Mouse (Mus musculus): ENCODE measurements around the gene Gm11992. TPM values are rescaled to one million over a fixed set of nuclear protein-coding genes. Genes with fewer than 3 reads are reported as not detected.
A peak's percentile ranks its signal among the peaks of the same experiment; 100 is the strongest.

Gm11992 gene
- 1 to 10 TPM in 1 of 2 experiments, under 1 TPM in 1; 0.87 to 1.3 TPM for total RNA-seq (2021)

DNA sequence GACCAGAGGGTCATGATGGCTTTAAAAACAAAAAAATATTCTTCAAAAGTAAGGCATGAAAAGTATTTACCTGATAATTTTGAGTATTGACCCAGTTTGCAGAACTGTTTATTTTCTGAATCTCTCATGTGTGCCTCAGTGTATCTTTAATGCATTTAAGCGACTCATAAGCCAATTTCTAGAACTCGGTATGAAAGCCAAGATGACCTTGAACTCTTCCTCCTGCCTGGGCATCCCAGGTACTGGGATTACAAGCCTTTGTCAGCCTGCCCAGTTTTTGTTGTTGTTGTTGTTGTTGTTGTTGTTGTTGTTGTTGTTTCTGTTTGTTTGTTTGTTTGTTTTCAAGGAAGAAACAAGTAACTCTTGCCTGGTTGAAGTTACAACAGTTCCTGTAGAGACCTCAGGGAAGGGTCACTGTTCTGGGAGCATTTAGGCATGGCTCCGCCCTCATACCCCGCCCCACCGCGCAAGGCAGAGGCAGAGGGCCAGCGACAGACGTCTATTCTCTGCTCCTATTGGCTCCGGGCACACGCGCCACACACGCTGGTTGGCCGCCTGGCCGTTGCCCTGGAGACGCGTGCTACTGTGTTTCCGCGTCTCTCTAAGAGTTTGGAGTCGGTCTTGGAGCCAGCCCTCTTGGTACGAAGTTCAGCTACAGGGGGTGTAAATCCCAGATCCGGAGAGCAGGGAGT, at the start of gene Gm11992:
Gene Gm11992, plus strand, starts transcription at position 584 of the 692 bp plus-strand sequence.
- peak; percentile 77 to 81 for DNase-seq

DNA sequence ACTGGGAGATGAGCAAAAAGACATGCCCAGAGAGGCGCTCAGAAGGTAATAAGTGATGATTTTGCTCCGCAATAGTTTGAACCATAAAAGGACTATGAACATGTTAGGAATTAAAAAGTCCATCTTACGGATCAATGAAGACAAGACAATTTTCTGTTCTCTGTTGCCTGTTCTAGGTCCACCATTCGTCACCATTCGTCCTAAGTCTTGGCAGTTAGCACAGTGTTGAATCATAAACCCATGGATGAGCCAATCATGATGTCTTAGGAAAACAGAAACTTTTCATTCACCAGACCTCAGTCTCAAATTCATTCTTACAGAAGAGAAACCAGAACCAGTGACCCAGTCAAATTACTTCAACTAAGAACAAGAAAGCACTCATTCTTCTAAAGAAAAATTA, 39.6 kb upstream of the Gm11992 start:
- no peak for DNase-seq

- no peak for DNase-seq
Observed at GRCm38 (mm10) chr11:9010416-9010815, 38.0 kb upstream of the Gm11992 start.

DNA sequence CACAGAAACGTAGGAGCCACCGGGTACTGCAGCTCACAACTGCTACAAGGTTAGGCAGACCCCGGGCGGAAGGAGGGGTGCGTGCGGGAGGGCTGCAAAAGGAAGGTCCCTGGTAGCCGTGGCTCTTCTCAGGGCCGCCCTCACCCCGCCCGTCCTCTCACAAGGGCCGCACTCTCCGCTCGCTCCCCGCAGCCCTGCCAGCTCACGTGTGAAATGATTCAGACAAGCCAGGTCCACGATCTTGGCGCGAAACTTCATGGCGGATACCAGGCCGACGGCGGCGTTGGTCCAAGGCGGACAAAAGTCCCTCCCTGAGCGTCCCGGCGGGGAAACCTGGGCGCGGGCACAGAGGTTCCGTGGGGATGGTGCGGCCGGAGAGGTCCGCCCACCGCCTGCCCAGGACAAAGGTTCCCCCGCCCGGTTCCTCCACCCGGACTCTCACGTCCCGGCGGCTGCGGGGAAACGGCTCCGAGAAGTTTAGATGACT, 37.5 kb upstream of the Gm11992 start, which contains the start of gene Hus1:
Gene Hus1, minus strand, starts transcription at position 339 of the 487 bp plus-strand sequence.
- DNase-seq: peak; percentile 79 to 84

GRCm38 (mm10) chr11:9011348-9011747, 37.0 kb upstream of the Gm11992 start:
- DNase-seq: no peak

DNA sequence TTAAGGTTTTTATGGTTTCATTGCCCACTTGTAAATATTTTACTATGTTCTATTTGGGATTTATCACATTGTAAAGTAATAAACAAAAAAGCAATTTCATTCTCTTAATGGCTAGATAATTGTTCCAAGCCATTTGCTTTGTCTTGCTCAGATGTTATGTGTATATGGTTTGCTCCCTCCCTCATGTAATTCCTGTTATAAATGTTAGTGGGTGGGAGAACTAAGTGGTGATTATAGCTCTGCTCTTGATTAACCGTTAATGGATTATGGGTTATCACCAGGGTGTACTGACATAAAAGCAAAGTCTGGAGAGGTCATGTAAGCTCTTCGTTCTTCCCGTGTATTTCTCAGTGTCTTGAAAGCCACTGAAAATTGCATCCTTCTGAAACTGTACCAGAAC, 33.7 kb upstream of the Gm11992 start:
- no peak for DNase-seq

GRCm38 (mm10) chr11:9018491-9019267, 29.7 kb upstream of the Gm11992 start:
- no peak for DNase-seq

DNA sequence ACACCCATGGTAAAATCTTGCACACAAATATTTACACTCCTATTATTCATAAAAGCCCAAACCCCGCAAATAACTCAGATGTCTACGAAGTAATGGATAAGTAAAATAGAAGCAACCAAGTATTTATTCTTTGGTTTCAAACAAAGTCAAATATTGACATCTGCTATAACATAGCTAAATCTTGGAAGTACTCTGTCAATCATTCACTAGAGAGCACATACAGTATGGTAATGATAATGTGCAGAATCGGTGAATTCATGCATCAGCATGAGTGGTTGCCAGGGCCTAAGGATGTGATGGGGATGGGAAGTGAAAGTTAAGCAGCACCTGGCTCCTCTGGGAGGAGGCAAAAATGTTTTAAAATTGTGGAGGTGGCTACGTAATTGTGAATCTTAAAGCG, 28.2 kb upstream of the Gm11992 start:
- DNase-seq: no peak

- no peak for DNase-seq
Observed at GRCm38 (mm10) chr11:9024782-9025181, 23.6 kb upstream of the Gm11992 start.

GRCm38 (mm10) chr11:9025211-9025610, 23.2 kb upstream of the Gm11992 start:
- DNase-seq: no peak

DNA sequence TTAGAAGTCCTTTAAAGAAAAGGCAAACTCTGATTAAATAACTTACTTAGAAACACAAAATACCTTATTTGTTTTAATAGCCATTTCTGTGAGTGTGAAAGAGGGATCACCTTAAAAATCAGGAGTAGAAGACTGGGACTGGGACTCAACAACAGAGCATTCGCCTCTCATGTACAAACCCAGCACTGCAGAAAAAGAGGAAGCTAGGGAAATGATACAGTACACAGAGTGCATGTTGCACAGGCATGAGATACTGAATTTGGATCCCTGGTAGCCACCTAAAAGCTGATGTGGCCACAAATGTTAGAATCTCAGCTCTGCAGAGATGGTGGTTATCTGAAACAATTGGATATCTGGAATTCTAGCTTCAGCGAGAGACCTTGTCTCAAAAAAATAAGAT, 16.9 kb upstream of the Gm11992 start:
- DNase-seq: no peak

DNA sequence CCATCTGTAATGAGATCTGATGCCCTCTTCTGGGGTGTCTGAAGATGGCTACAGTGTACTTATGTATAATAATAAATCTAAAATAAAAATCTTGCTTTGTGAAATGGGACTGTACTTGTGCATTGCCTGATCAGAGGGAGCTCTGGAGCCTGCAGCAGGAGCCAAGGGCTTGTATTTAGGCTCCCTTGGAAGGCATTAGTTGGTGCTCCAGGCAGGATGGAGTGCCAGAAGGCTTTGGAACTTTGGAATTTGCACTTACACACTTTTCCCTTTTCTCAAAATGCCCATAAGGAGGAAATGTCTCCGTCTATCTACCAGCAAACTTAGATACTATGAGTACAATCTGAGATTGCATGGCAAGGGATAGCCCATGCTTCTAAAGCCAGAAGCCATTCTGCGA, 1.8 kb upstream of the Gm11992 start:
- no peak for DNase-seq

DNA sequence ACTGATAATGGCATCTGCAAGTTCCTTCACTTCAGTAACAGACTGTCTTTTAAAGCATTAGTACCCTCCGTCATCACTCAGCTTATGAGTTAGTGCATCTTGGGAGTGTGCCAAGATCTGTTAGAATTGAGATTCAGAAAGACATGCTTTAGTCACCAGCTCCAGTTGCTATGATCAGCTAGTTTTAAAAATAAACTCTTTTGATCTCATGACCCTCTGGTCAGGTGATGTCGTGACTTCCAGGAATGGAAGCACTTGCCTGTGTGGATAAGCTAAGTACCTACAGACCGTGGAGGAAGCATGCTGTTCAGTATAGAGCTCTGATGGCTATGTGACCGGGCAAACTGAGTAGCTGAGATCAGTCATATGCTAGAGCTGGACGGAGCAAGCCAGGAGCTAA, 1.4 kb upstream of the Gm11992 start:
- DNase-seq: no peak

GRCm38 (mm10) chr11:9048703-9049060, 288 bp downstream of the Gm11992 start, which contains the start of gene Sun3:
Gene Sun3 (minus strand): TSS chr11:9048991.
- no peak for DNase-seq

DNA sequence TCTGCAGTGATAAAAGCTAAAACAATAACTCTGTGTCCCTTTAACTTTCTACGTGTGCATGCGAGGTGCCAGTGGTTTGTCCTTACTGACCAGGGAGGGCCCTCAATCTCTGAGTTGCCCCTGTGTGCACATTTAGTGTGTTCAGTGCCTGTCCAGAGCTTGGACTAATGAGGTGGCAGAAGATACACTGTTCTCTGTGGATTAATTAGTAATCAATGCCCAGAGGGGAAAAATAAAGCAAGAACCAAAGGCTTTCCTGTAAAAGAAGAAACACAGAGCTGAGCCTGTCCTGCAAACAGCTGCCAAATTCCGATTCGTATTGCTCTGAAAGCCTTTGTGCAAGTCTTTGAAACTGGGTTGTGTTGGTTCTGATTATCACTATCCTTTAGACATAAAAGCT, 1.8 kb downstream of the Gm11992 start:
- DNase-seq: no peak

- no peak for DNase-seq
Observed at GRCm38 (mm10) chr11:9051895-9052294, 3.5 kb downstream of the Gm11992 start.

GRCm38 (mm10) chr11:9056937-9057336, 8.5 kb downstream of the Gm11992 start:
- DNase-seq: no peak

DNA sequence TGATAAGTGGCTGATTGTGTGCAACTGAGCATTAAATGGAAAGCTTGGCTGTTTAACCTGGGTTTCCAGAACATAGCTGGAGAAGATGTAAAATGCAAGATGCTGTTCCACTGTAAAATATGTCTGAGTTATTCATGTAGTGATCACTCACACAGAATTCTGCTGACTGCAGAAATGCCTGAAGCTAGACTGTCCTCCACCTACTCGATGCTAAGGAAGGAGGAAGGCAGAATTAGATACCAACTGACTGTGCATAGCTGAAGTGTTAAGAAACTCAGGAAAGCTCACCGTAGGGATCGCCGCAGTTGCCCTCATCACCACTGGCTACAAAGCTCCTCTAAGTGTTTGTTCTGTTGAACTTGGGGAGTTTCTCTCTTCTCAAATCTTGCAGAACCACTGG, 9.3 kb downstream of the Gm11992 start:
- DNase-seq: no peak

DNA sequence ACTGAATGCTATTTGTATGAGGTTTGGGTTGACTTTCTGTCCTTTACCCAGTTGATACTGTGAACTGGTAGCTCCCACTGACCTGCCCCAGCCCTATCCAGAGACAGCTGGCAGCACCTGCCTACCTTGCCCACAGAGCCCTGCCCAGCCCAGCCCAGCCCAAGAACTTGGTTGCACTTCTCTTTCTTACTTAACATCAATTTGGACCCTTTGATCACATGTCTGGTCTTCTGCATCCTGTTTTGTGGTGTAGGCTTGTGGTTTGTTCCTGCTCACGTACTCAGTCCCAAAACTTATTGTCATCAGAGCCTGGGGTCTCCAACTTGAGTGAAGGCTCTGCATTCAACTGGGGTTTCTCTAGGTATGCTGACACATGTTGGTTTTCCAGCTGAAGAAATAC, 11.6 kb downstream of the Gm11992 start:
- DNase-seq: no peak

DNA sequence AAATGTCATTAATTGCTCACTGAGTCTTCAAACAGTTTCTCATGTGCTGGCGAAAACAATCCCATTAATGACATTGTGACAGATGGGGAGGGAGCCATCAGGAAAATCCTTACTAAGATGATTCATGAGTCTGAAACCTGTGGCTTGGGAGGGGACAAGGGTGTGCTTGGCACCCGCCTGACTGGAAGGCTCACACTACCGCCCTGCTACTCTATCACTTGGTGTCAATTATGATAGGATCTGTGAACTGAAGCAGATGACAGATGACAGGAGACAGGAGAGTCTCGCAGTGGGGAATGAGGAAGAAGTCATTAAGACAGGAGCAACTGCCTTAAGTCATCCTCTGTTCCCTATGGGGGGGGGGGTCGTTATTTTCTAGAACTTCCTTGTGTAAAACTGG, 12.1 kb downstream of the Gm11992 start:
- no peak for DNase-seq

GRCm38 (mm10) chr11:9076444-9076843, 28.1 kb downstream of the Gm11992 start:
- DNase-seq: no peak

GRCm38 (mm10) chr11:9113189-9113588, 64.8 kb downstream of the Gm11992 start:
- DNase-seq: no peak

DNA sequence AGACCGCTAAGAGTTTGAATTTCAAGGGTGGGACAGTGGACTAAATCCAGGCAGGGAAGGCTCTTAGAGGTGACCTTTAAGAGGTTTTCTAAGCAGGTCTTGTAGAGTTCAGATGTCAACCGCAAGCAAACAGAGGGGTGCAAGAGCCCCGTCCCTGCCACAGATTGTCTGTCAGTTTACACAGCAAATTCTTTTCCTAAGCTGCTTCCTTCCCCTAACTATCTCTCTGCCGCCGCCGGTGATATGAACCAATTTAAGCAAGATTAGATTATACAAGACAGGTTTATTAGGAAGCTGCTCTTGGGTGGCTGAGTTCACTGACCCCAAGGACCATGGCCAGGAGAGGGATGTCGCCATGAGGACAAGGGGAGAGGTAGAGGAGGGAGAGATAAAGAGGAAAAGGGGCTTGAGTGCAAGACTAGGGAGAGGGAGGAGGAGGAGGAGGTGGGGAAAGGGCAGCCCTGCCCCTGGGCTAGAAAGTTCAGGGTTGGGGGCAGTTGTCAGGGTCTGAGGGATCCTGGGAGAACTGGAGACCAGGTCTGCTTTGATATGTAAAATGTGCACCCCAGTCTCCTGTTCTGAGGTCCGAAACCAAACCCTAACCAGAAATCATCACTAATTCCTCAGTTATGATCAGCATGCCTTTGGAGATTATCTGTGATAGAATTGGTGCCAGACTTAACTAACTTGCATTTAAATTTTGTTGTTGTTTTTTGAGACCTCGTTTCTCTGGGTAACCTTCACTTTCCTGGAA, 67.2 kb downstream of the Gm11992 start:
- no peak for DNase-seq

Measured in layer of hippocampus, postnatal 36 days (tissue).